Mouse (Mus musculus) MEL (cell line): Measurements from ENCODE around the gene Pirt.

Experiments used
- CTCF ChIP-seq, 3 experiments: IDR thresholded peaks in 2 of 3; conservative IDR thresholded peaks in 1 of 3; 2 replicates each; pipeline ENCODE4 v1.5.1; 2011 to 2012; ENCODE audit warnings: low read length in 3 of 3, low read depth in 2 of 3, mild to moderate bottlenecking in 2 of 3, improper control_type of control experiment in 1 of 3, inconsistent platforms in 1 of 3, mixed read lengths in 1 of 3, moderate library complexity in 1 of 3; ENCODE audit not compliant: control insufficient read depth in 1 of 3, insufficient read depth in 1 of 3, poor library complexity in 1 of 3, severe bottlenecking in 1 of 3
- E2F4 ChIP-seq: IDR thresholded peaks from 2 replicates; pipeline ENCODE4 v1.6.1; 2011; ENCODE audit warnings: low read depth, low read length, improper control_type of control experiment, borderline replicate concordance
- ETS1 ChIP-seq: IDR thresholded peaks from 2 replicates; pipeline ENCODE4 v1.6.1; 2012; ENCODE audit warnings: low read depth, mild to moderate bottlenecking, inconsistent platforms, low read length, improper control_type of control experiment, moderate library complexity
- MAFK ChIP-seq: IDR thresholded peaks from 2 replicates; pipeline ENCODE4 v1.6.1; 2011; ENCODE audit warnings: low read depth, mild to moderate bottlenecking, low read length, improper control_type of control experiment, borderline replicate concordance
- MAX ChIP-seq: IDR thresholded peaks from 2 replicates; pipeline ENCODE4 v1.6.1; 2011; ENCODE audit warnings: low read length, improper control_type of control experiment
- MAZ ChIP-seq: IDR thresholded peaks from 2 replicates; pipeline ENCODE4 v1.6.1; 2012; ENCODE audit warnings: low read depth, mild to moderate bottlenecking, inconsistent platforms, low read length, improper control_type of control experiment
- NRF1 ChIP-seq: IDR thresholded peaks from 2 replicates; pipeline ENCODE4 v1.6.1; 2014; ENCODE audit warnings: low read depth, mild to moderate bottlenecking, inconsistent platforms, low read length, improper control_type of control experiment, moderate library complexity; ENCODE audit not compliant: poor library complexity, insufficient read depth, severe bottlenecking
- POLR2A ChIP-seq, 2 experiments: IDR thresholded peaks; 2 replicates each; pipeline ENCODE4 v1.6.1; 2011 to 2012; ENCODE audit warnings: low read length in 2 of 2, mild to moderate bottlenecking in 2 of 2, control low read depth in 1 of 2, improper control_type of control experiment in 1 of 2, low read depth in 1 of 2, moderate library complexity in 1 of 2; ENCODE audit not compliant: control insufficient read depth in 1 of 2, insufficient read depth in 1 of 2, poor library complexity in 1 of 2
- TCF12 ChIP-seq: IDR thresholded peaks from 2 replicates; pipeline ENCODE4 v1.6.1; 2014; ENCODE audit warnings: low read depth, mild to moderate bottlenecking, inconsistent platforms, low read length, improper control_type of control experiment, moderate library complexity

- TF ChIP-seq TCF12 (no peak), POLR2A (IDR thresholded peaks at IDR 0.05; ENCODE audit: control insufficient read depth in 1 of 2, insufficient read depth in 1 of 2, low read depth in 1 of 2, low read length in 2 of 2, poor library complexity in 1 of 2) (no peak), NRF1 (no peak), CTCF (IDR thresholded peaks at IDR 0.05 in 2 of 3, conservative IDR thresholded peaks at IDR 0.05 in 1 of 3; ENCODE audit: control insufficient read depth in 1 of 3, insufficient read depth in 1 of 3, low read depth in 2 of 3, low read length in 3 of 3, poor library complexity in 1 of 3, severe bottlenecking in 1 of 3) (peak; percentile 76 to 86 (median 78)), MAX (no peak), ETS1 (no peak), MAZ (no peak), E2F4 (no peak), MAFK (no peak)
These were observed 12.4 kb upstream of the Pirt start for GRCm38 (mm10) chr11:66899426-66899825.
